Mouse (Mus musculus): ENCODE measurements around the gene Cnpy3.

Gene Cnpy3

DNA sequence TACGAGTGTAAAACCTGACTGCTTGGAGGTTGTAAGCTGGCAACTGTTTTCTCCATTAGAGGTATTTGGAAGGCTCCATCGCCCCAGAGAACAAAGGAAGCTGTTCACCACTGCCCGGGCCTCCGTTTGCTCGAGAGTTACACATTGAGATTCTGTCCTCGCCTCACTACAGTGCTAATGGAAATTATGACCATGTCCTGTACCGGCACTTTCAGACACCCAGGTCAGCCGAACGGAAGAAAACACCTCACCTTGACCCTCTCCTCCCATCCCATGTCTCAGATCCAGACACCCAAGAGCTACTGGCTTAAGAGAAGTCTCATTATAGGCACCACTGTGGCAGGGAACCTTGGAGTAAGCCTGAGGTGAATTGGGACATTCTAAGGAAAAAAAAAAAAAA, 38.2 kb downstream of the Cnpy3 start:
- no peak for DNase-seq

DNA sequence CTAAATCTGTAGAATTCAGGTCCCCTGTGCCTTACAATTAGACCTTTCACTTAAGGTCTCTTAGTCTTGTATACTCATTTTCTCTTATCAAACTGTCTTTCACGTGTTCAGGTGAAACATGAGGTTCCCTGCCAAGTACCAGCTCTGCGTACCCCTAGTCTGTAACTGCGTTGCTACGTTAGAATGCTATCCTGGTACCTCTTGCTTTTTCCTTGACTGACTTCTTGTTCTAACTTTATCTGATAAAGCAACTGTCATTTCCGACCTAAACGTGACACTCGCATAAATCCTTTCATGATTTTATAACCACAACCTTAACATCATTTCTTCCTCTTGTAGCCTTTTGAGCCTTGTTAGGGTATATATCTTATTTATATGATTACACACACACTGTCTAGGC, 39.6 kb downstream of the Cnpy3 start:
- DNase-seq: no peak

DNA sequence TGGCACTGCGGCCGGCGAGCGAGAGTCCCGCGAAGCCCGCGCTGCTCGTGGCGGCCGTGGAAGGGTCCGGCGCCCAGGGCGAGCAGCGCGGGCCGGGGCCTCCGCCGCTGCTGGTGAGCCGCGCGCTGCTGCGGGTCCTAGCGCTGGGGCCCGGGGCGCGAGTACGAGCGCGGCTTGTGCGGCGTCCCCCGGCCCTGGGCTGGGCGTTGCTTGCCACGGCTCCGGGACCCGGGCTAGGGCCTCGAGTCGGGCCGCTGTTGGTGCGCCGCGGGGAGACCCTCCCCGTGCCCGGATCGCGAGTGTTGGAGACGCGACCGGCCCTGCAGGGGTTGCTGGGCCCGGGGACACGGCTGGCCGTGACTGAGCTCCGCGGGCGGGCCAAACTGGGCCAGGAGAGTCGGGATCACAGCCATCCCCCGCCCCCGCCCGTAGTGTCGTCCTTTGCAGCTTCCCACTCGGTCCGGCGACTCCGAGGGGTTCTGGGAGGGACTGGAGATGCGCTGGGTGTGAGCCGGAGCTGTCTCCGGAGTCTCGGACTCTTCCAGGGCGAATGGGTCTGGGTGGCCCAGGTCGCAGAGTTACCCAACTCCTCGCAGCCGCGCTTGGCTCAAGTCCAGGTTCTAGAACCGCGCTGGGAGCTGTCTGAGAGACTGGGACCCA, 40.3 kb downstream of the Cnpy3 start:
- DNase-seq: peak; percentile 55 to 81

DNA sequence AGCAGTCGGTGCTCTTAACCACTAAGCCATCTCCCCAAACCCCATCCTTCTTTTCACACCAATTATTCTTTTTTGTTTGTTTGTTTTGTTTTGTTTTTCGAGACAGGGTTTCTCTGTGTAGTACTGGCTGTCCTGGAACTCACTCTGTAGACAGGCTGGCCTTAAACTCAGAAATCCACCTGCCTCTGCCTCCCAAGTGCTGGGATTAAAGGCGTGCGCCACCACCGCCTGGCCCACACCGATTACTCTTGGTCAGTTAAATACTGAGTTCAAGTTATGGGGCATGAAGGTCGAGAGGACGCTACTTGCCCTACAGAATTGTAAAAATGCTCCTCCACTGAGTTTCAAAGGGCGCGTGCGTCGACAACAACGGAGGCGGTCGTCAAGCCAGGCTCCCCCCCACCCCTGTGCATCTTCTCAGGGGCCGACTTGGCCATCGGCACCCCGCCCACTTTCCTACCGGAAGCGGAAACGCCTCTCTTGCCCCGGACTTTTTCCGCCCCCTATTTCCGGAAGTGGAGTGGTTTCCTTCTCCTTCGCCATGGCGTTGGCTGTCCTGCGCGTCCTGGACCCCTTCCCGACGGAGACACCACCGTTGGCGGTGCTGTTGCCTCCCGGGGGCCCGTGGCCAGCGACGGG, 40.9 kb downstream of the Cnpy3 start, which contains the start of gene Pex6:
Pex6 (plus strand) TSS at position 505 of the 639 bp plus-strand sequence.
- peak; percentile 96 to 98 for DNase-seq

DNA sequence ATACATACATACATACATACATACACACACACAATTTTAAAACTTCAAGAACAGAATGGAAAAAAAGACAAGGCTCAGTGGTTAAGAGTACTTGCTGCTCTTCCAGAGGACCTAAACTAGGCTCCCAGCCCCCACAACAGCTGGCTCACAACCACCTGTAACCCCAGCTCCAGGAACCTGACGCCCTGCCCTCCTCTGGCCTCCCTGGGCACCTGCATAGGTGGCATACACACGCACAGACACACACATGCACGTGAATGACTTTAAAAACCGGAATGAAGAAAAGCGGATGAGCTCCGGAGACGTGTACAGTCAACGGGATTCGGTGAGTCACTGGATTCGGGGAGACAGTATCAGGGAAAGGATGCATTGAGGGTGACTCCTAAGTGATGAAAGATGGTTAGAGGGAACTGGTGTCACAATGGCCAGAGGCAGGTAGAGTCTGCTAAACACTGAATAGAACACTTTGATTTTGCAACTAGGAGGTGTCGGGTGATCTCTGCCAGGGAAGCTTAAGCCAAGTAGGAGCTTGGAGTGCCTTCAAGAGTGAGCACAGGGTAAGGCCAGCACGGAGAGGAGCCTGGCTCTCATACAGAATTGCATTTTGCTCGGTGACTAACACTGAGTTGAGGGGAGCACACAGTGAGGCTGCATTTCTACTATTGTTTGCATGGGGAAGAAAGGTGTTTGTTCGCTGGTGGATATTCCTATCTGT, 45.5 kb downstream of the Cnpy3 start:
- DNase-seq: no peak

DNA sequence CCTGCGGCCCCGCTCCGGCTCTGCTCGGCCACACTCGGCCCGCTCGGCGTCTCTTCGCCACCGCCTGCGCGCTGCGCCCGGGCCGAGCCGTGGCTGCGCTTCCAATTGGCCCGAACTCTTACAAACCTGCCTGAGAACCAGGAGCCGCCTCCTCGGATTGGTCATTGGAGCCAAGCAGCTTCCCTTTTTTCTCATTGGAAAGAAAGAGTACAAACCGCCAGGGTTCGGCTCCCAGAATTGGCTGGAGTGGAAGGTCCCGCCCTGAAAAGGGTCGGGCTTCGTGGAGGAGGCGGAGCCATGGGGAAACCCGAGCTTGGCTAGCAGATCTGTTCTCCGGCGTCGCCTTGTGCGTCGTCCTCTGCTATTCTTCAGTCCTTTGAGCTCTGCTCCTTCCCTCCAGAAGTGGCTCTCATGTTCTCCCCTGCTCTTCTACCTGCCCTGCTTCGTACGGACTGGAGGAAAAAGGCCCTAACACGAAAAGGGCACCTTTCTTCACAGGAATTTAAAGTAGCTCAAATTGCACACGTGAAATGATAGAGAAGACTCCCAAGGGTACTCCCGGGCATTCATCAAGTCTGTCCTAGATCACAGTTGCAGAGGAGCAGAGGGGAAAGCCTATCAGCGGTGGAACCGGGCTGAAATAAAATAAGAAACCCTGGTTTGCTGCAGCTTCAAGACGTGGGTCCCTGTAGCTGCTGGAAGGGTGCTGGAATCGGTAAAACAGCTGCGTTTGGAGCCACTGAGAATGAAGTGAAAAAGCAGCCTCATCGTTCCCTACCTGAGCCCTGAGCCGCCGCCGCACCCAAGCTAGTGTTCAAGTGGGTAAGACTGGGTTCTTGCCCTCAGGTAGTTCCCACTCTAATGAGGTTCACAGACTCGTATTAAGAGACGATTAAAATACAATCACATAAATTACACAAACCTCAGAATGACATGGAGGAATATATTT, 46.9 kb downstream of the Cnpy3 start, which contains the start of gene Ppp2r5d:
Ppp2r5d (minus strand) TSS at position 225 of the 949 bp plus-strand sequence.
- DNase-seq: peak; percentile 96 to 98

DNA sequence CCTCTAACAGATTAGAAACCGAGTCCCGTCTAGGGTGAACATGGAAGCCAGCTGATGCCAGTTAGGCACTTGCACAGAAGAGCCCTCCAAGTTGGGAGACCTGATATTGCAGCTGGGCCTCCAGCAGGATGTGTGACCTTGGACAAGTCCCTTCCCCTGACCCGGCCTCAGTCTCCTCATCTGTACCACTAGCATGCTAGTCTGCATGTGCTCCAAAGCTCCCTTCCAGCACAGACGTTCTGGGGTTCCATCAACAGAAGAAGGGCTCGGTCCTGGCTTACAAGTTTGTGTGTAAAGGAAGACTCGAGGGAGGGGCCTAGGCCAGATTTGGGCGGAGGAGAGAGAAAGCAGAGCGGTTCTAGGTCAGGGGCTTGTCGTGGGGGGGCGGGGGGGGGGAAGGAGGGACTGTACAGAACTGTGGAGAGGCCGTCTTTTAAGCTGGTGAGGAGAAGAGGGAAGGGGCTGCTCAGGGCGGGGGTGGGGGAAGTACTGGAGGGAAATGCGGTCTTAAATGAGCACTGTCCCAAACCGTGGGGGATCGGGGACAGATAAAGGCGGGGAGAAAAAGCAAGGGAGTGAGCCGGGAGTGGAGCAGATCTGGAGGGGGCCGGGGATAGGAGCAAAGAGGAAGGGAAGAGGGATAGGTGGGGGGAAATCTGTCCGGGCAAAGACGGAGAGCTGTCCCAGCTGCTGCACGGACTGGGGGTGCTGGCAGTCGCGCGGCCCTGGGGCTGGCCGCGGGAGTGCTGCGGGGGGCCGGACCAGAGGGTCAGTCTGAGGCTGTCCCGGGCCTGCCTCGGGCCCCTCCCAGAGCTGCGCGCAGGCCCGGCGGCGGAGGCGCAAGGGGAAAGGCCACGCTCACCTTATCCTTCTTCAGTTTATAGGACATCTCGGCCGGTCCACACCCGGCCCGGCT, 47.8 kb downstream of the Cnpy3 start:
- DNase-seq: no peak

DNA sequence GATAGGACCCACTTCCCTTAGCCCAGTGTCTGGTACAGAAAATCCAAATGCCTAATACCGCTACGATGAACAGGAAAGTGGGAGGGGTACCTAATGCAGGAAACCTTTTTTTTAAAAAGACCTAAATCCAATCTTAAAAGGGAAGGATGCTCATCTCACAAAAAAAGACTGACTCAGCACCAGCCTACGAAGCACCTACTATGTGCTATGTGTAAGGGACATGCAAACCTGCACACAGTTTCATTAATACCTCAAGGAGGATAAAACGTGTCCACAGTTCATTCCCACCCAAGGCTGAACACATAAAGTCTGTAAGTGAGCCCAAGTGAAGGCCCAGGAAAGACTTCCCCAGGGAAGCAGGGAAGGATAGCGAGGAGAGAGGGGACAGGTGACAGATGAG, 49.5 kb downstream of the Cnpy3 start:
- DNase-seq: no peak

DNA sequence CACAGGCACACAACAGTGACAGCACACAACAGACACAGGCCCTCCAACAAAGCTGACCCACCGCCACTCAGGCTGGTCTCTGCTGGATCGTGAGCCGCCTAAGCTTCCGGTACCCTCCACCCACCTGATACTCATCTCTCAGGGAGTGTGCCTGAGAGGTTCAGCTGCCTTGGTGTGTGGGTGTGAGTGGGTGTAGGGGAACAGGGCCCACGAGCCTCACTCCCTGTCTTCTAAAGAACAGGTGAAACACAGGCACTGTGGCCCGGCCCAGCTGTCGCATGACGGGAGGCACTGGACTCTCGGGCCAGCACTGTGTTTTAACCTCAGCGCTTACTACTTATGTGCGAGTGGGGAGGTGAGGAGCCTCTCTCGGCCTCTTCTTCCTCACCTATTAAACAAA, 49.9 kb downstream of the Cnpy3 start:
- DNase-seq: no peak

DNA sequence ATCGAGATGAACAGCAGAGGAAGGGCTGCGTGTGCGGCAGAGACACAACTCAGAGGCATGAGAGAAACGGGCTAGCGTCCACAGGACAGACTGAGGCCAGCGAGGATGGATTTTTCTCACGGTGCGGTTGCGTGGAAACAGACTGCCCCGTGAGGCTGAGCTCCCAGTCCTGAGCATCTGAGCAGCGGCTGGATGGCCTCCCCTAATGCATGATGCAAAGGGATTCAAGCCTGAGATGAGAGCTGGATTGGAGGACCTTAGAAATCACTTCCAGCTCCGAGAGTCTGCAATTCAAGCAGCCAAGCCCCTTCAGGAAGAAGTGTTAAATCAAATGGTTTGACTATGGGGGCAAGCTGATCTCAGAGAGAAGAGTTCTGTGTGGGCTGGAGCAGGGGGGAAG, 50.5 kb downstream of the Cnpy3 start:
- no peak for DNase-seq

DNA sequence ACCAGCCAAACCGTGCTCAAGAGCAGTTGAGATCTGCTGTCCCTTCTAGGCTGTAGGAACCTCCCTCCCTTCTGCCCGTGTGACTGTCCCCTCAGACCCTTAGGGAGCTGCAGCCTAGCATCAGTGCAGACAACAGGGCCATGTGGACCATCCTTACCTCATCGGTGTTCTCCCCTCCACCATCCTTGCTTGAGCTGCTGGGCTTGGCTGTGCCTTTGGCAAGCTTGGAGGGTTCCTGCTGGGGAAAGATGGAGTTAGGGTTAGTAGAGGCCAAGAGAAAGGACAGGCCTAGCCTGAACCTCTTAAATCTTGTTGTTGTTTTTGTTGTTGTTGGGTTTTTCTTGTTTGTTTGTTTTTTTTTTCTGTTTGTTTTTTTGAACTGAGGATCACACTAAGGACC, 52.1 kb downstream of the Cnpy3 start:
- DNase-seq: no peak

DNA sequence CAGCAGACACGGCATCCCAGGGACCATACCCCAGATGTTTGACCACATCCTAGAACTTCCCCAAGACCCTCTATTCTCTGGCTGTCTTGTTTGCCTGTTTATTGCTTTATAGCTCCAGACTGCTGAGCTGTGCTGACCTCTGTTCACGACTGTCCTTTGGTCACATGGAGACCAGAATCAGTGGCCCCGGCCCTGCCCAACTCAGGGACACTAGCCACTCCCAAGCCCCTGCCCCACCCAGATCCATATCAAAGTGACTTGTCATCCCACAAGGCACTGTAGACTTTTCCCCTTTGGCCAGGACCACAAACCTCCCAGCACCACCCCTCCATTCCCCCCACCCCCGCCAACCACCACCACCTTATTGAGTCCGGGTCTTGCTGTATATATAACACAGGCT, 52.8 kb downstream of the Cnpy3 start:
- DNase-seq: no peak

DNA sequence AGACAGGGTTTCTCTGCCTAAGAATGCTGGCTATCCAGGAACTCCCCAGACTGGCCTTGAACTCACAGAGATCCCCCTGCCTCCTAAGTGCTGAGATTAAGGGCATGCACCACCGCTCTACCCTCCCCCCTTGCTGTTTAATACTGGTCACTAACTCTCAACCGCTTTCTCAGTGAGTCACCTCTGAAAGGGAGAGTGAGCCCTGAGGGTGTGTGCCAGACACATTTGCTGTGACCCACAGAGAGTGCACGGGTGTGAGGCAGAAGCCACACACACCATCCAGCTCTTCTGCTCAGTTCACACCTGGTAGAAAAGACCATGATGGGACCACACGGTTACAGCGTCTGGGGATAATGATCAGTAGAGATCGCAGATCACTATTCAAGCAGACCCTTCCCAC, 53.5 kb downstream of the Cnpy3 start:
- no peak for DNase-seq

DNA sequence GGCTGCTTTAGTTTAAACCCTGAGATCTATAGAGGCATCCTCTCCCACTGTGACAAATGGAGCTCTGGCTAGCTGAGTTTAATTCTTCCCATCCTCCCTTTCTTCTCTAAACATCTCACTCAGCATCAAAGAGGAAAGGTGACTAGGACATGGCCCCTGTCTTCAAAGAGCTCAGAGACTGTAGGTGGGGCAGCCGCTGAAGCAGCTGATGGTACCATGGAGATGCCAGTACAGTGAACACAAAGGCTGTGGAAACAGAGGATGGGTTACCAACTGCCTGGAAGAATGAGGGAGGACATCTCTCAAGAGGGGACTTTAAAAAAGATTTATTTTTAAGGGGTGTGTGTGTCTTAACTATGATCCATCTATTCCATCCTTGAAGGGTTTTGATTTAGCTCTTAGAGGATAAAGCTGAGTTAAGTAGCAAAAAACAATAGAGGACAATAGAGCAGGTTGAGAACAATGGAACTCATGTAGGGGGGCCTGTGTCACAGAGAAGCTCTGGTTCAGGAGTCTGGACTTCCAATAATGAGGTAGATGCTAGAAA, 57.4 kb downstream of the Cnpy3 start:
- DNase-seq: no peak

DNA sequence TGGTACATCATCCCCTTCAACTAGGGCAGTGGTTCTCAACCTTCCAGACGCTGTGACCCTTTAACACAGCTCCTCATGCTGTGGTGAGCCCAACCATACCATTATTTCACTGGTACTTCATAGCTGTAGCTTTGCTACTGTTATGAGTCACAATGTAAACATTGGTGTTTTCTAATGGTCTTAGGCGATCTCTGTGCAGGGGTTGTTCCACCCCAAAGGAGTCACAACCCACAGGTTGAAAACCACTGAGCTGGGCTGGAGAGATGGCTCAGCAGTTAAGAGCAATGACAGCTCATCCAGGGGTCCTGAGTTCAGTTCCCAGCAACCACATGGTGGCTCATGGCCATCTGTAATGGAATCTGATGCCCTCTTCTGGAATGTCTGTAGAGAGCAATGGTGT, 60.6 kb downstream of the Cnpy3 start:
- DNase-seq: no peak

DNA sequence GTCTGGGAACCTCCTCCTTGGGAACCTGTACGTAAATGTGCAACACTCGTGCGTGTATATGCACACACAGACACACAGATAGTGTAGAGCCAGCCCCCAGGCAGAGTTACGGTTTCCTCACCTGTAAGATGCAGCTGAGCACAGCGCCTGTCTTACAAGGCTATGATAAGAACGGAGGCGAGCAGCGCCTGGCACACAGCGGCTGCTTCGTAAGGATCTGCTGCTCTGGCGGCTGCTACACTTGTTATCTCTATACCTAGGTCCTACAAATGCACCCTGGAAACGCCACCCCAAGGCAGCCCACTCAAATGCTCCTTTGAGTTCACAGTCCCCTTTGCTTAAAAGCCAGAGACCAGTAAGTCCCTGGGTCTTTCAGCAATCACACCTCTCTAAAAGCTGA, 61.3 kb downstream of the Cnpy3 start:
- no peak for DNase-seq

DNA sequence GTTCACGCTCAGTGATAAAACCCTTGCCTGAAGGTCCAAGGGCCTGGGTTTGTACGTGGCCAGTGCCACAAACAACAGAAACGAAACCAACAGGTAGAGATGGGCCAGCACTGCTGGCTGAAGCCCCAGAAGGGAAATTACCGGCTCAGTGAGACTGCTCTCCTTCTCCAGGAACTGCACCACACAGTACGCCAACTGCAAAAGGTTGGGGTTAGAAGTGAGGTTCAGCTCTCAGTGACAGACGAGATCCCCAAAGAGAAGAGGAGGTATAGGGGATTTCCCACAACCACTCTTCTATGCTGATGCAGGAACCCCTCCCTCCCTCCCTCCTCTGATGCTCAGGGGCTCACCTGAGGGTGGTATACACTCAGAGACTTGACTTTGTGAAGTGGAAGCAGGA, 66.1 kb downstream of the Cnpy3 start:
- no peak for DNase-seq

Measured in kidney, postnatal 36 days (tissue).